Mouse (Mus musculus) heart, embryonic 12.5 days (tissue): ENCODE measurements around the gene 1700025G04Rik. TPM values are rescaled to one million over a fixed set of nuclear protein-coding genes. Genes with fewer than 3 reads are reported as not detected.

Source experiments
- ATAC-seq: fragments of 200-750 bp; cut with Nextera tagmentation; 2 replicates; pipeline ENCODE4 v1.8.0; 2017; ENCODE audit warnings: moderate TSS enrichment, moderate library complexity; ENCODE audit not compliant: insufficient number of reproducible peaks, low FRiP score
- H3K27ac ChIP-seq: fragments of 300-500 bp; sonication (generic); 2 replicates; pipeline ENCODE4 v1.5.1; 2016; ENCODE audit warnings: mild to moderate bottlenecking, moderate library complexity; ENCODE audit not compliant: poor library complexity, severe bottlenecking
- H3K27me3 ChIP-seq: fragments of 300-500 bp; sonication (generic); replicated peaks from 2 replicates; pipeline ENCODE4 v1.6.1; 2016; ENCODE audit warnings: mild to moderate bottlenecking, moderate library complexity
- H3K36me3 ChIP-seq: fragments of 300-500 bp; sonication (generic); 2 replicates; pipeline ENCODE4 v1.6.1; 2016; ENCODE audit warnings: mild to moderate bottlenecking, moderate library complexity
- H3K4me1 ChIP-seq: fragments of 300-500 bp; sonication (generic); replicated peaks from 2 replicates; pipeline ENCODE4 v1.6.1; 2016; ENCODE audit warnings: mild to moderate bottlenecking
- H3K4me2 ChIP-seq: fragments of 300-500 bp; sonication (generic); 2 replicates; pipeline ENCODE4 v1.6.1; 2016; ENCODE audit warnings: mild to moderate bottlenecking, moderate library complexity
- H3K4me3 ChIP-seq: fragments of 300-500 bp; sonication (generic); 2 replicates; pipeline ENCODE4 v1.5.1; 2016; ENCODE audit warnings: mild to moderate bottlenecking
- H3K9ac ChIP-seq: fragments of 300-500 bp; sonication (generic); 2 replicates; pipeline ENCODE4 v1.6.1; 2016; ENCODE audit warnings: mild to moderate bottlenecking, moderate library complexity
- H3K9me3 ChIP-seq: fragments of 300-500 bp; sonication (generic); replicated peaks from 2 replicates; pipeline ENCODE4 v1.6.1; 2016; ENCODE audit warnings: mild to moderate bottlenecking, moderate library complexity
- WGBS: fragments of 180-500 bp; shearing (Covaris S2); methylation state at CpG from one replicate; pipeline ENCODE4 v1.1.7; 2016; 5-methylcytosine and 5-hydroxymethylcytosine counted together
- polyA plus RNA-seq: library from polyadenylated mRNA; unstranded; fragments of >200 nt; fragmentation: Nextera tagmentation; extraction: Ambion mirVana; gene quantifications from 2 replicates; pipeline ENCODE4 v1.2.1, GENCODE M21; 2016

The 1700025G04Rik gene
- 28.4 and 30.3 TPM in 2 replicates for polyA plus RNA-seq

DNA sequence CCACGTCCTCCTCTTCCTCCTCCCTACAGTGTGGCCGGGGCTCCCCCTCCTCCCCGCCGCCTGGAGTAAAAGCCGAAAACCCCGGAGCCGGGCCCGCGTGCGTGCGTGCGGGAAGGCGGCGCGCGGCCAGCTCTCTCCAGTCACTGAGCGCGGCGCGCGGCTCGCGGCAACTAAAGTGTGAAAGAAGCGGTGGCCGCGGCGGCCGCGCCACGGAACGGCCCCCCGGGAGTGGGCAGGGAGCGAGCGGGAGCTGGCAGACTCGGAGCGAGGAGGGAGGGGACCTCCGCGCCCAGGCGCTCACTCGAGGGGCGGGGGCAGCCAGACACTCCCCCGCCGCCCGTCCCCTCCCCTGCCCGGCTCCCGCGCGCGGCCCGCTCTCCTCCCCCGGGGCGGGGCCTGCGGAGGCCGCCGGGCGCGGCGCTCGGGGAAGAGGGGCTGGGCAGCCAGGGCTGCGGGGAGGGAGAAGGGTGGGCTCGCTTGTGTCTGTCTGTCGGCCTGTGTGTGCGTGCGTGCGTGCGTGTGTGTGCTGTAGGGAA, at the start of gene 1700025G04Rik:
Gene 1700025G04Rik, minus strand, starts transcription at position 108 of the 536 bp plus-strand sequence.
- peak within 1 kb of the TSS; percentile 86 for H3K27ac ChIP-seq
- peak; percentile 88 for ATAC-seq
- H3K9ac ChIP-seq = peak within 1 kb of the TSS; percentile 97
- peak within 1 kb of the TSS; percentile 93 for H3K4me3 ChIP-seq
- H3K27me3 ChIP-seq = no peaks in the 10 kb centered on the region
- H3K4me2 ChIP-seq = peak within 1 kb of the TSS; percentile 87
- no peaks in the 10 kb centered on the region for H3K9me3 ChIP-seq
- WGBS = 7% methylated on average over 32 of the region's 66 CpGs
- no peaks in the 10 kb centered on the region for H3K36me3 ChIP-seq
- H3K4me1 ChIP-seq = peaks cover 33% of the 10 kb centered on the region

DNA sequence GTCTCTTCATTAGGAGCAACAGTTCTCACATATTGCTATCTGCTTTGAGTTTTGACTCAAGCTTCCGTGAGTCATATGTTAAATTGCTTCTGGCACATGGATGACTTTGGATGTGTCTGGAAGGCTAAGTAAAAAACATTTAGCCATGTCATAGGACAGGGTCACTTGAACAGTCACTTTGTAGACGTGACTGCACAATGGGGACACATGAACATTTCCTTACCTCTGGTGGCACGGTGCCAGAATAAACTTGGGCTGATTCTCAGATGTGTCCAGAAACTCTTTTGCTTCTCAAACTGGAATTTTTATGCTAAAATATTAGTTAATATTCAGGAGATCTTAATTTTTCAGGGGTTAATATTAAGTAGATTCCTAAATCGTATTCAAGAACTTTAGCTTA, 49.6 kb upstream of the 1700025G04Rik start:
- WGBS = 72% methylated on average over 4 of the region's 4 CpGs
- no peak overlapping the region for H3K27ac ChIP-seq
- no peak for ATAC-seq
- H3K4me2 ChIP-seq = no peak overlapping the region
- H3K9me3 ChIP-seq = peaks cover 6% of the 10 kb centered on the region
- no peak overlapping the region for H3K4me3 ChIP-seq
- H3K36me3 ChIP-seq = no peaks in the 10 kb centered on the region
- no peak overlapping the region for H3K9ac ChIP-seq
- 0 out of 2 replicates have a peak, but pooled peaks cover 4% of the 10 kb centered on the region for H3K4me1 ChIP-seq
- H3K27me3 ChIP-seq = no peaks in the 10 kb centered on the region

DNA sequence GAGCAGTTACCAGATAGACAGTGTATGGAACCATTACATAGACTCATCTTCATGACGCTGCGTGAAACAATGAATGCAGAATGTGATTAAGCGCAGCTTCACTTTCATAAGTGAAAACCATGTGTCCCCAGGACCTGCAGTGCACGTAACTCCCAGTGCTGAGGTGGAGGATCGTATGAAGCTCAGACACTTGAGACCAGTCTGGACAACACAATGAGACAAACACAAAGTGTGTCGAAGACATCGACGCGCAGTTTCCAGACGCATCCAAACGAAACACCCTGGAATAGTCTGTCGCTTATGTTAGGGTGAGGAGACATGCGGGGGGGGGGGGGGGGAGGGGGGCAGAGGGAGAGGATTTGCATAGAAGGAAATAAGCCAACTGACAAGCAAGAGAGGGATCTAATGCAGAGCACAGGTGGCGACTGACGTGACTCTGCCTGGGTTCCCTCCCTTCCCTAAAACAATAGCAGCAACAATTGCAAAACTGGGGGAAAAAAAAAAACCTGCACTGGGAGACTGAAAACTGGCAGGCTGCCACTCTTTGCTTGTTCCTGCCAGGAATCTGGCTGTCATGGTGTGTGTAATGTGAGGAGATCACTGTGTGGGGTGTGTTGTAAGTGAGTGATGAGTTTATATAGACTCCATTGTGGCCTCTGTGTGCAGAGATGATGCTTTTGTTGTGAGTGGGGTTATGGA, 40.3 kb upstream of the 1700025G04Rik start:
- Histone ChIP-seq H3K4me1 (peaks cover 11% of the 10 kb centered on the region), H3K27me3 (no peaks in the 10 kb centered on the region), H3K9ac (no peak overlapping the region), H3K27ac (no peak overlapping the region), H3K4me3 (no peak overlapping the region), H3K4me2 (peak overlapping the region; percentile 47), H3K9me3 (no peaks in the 10 kb centered on the region), H3K36me3 (no peaks in the 10 kb centered on the region)
- ATAC-seq = no peak
- 61% methylated on average over 15 of the region's 15 CpGs for WGBS

DNA sequence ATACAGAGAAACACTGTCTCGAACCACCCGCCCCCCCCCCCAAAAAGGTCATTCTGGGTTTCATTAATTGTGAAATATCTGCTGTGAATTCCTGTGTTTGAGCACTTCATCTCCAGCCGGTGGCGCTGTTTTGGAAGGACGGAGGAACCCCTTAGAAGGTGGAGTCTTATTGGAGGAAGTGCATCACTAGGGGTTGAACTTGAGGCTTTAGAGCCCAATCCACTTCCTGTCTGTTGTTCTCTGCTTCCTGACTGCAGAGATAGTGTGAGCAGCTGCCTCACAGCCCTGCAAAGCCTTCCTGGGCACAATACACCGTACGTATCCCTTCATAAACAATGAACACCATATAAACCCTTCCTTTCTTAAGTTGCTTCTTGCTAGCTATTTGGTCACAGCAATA, 35.5 kb upstream of the 1700025G04Rik start:
- H3K9ac ChIP-seq = no peak overlapping the region
- H3K36me3 ChIP-seq = no peaks in the 10 kb centered on the region
- H3K4me3 ChIP-seq = no peak overlapping the region
- no peak for ATAC-seq
- no peak overlapping the region for H3K27ac ChIP-seq
- H3K4me2 ChIP-seq = no peak overlapping the region
- H3K4me1 ChIP-seq = peaks cover 8% of the 10 kb centered on the region
- peaks cover 7% of the 10 kb centered on the region; the same call in 1 of the 2 replicates for H3K9me3 ChIP-seq
- WGBS = 88% methylated on average over 7 of the region's 7 CpGs
- no peaks in the 10 kb centered on the region for H3K27me3 ChIP-seq

DNA sequence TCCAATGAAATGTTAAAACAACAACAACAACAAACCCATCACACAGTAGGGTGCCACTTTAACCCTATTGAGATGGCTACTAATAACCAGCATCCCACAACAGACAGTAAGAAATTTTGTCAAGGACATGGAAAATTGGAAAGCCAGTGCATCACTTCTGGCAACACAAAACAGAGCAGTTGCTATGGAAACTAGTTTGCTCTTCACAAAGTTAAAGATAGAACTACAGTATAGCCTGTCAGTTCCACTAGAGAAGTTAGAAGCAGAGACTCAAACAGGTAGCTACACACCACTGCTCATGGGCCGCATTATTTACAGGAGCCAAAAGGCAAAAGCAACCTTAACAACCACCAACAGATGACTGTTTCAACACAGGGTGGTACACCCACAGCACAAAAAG, 20.2 kb upstream of the 1700025G04Rik start:
- Histone ChIP-seq H3K4me2 (no peak overlapping the region), H3K9me3 (no peaks in the 10 kb centered on the region), H3K27ac (no peak overlapping the region), H3K4me3 (no peak overlapping the region), H3K36me3 (no peaks in the 10 kb centered on the region), H3K4me1 (no peaks in the 10 kb centered on the region), H3K9ac (no peak overlapping the region), H3K27me3 (no peaks in the 10 kb centered on the region)
- 84% methylated on average over 1 of the region's 1 CpGs for WGBS
- no peak for ATAC-seq

DNA sequence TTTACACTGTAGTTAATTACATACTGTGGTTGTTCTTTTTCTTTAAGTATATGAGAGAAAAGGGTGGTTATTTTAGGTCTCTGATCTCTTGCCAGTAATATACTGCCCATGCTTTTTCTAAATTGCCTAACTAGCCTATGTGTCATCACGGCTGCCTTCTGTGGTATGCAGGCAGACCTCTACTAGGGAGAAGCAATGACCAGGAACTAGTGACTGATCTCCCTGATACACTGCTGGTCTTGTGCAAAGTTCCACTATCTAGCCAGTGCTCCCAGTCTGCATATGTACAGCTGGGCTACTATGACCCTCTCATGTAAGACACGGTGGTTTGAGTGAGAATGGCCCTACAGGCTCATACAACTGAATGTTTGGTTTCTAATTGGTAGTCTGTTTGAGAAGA, 16.2 kb upstream of the 1700025G04Rik start:
- Histone ChIP-seq H3K4me3 (no peak overlapping the region), H3K4me2 (no peak overlapping the region), H3K27me3 (no peaks in the 10 kb centered on the region), H3K9me3 (no peaks in the 10 kb centered on the region), H3K27ac (no peak overlapping the region), H3K9ac (no peak overlapping the region), H3K36me3 (no peaks in the 10 kb centered on the region), H3K4me1 (peaks cover 12% of the 10 kb centered on the region)
- ATAC-seq = no peak
- 82% methylated on average over 2 of the region's 2 CpGs for WGBS

DNA sequence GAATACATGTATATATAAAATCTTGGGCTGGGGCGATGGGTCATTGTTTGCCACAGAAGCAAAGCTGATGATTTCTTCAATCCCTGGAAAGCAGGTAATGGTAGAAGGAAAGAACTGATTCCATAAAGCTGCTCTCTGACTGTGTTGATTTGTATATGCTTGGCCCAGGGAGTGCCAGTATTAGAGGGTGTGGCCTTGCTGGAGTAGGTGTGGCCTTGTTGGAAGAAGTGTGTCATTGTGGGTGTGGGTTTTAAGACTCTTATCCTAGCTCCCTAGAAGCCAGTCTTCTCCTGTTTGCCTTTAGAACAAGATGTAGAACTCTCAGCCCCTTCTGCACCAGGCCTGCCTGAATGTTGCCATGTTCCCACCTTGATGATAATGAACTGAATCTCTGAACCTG, 15.3 kb upstream of the 1700025G04Rik start:
- 82% methylated on average over 1 of the region's 1 CpGs for WGBS
- no peak overlapping the region for H3K4me2 ChIP-seq
- H3K4me3 ChIP-seq = no peak overlapping the region
- peaks cover 12% of the 10 kb centered on the region for H3K4me1 ChIP-seq
- H3K27me3 ChIP-seq = no peaks in the 10 kb centered on the region
- no peak for ATAC-seq
- H3K9ac ChIP-seq = no peak overlapping the region
- no peak overlapping the region for H3K27ac ChIP-seq
- no peaks in the 10 kb centered on the region for H3K36me3 ChIP-seq
- H3K9me3 ChIP-seq = no peaks in the 10 kb centered on the region

DNA sequence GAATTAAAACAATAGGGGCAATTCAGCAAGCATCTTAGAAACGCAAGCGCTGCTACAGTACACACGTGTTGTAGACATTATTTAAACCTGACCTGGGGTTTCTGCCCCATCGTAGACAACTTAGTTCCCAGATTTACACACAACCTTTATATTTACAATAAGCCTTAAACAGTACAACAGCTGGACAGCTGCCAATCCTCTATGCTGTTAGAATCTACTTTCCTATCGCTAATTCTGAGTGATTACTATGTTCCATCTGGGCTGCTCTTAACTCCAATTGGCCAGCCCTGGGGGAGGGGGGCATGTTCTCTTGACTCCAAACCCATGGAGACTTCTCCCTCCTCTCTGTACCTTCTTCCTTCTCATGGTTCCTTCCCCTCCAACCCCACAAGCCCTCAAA, 11.8 kb upstream of the 1700025G04Rik start:
- Histone ChIP-seq H3K27ac (no peak overlapping the region), H3K27me3 (no peaks in the 10 kb centered on the region), H3K4me1 (peaks cover 12% of the 10 kb centered on the region), H3K4me2 (no peak overlapping the region), H3K9ac (no peak overlapping the region), H3K36me3 (no peaks in the 10 kb centered on the region), H3K9me3 (no peaks in the 10 kb centered on the region), H3K4me3 (no peak overlapping the region)
- no peak for ATAC-seq
- 81% methylated on average over 5 of the region's 5 CpGs for WGBS

DNA sequence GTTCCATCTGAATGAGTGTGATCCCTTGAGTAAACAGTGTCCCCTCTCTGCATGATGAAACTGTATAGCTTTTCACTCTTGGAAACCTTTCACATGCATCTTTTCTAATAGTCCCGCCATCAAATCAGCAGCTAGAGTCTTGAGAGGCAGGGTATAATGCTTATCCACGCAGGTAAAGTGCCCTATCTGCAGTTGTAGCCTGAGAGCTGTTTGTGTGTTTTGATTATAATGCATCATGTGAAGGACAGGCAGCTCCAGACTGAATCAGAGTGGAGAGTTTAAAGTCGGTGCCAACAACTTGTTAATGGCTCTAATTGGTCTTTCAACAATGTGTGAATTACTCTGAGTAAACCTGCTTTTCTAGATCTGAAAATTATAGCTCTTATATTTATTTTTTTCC, 6.1 kb upstream of the 1700025G04Rik start:
- ATAC-seq = no peak
- Histone ChIP-seq H3K9ac (no peak overlapping the region), H3K9me3 (no peaks in the 10 kb centered on the region), H3K27ac (no peak overlapping the region), H3K4me3 (no peak overlapping the region), H3K4me2 (no peak overlapping the region), H3K27me3 (no peaks in the 10 kb centered on the region), H3K4me1 (peaks cover 3% of the 10 kb centered on the region), H3K36me3 (no peaks in the 10 kb centered on the region)
- 49% methylated on average over 3 of the region's 3 CpGs for WGBS

DNA sequence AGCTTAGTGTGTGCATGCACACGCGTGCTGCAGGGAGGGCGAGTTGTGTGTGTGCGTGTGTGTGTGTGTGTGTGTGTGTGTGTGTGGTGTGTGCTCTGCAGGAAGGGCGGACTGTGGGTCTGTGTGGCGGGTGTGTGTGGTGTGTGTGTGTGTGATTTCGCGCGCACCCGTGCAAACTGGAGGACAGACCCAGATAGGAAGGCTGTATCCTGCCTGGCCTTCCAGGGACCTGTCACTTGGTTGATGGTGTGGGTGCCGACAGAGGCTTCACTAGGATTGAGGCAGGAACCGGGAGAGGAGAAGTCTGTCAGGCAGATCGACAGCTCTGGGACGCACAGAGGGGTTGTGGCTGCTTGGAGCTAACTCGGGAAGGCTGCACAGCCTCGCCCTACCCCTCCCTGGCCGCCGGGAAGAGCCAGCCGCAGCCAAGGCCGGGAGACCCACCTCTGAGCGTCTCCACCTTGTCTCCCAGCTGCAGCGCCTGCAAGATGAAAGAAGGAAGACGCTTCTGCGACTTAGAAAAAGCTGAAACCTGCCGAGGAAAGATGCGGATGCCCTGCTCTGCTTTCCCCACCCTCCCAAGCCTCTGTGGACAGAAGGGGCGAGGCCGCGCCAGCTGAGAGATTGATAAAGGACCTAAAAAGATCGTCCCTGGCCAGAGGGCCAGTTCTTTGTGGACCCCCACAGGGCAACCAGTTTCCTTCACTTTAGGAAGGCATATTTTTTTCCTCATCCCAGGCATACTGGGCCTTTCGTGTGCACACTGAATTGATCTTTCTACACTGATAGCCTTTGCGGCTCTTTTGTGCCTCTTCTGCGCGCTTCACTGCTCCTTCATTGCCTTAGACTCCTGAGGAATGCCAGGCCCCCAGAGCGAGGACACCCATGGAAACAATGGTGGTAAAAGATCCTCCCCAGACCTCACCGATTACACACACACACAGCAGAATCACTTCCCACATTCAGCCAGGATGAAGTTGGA, 930 bp upstream of the 1700025G04Rik start:
- peak overlapping the region; percentile 86 for H3K27ac ChIP-seq
- ATAC-seq = peak; percentile 62
- no peaks in the 10 kb centered on the region for H3K27me3 ChIP-seq
- H3K4me3 ChIP-seq = peak overlapping the region; percentile 93
- no peaks in the 10 kb centered on the region for H3K36me3 ChIP-seq
- H3K9me3 ChIP-seq = no peaks in the 10 kb centered on the region
- peak overlapping the region; percentile 97 for H3K9ac ChIP-seq
- peak overlapping the region; percentile 87 for H3K4me2 ChIP-seq
- WGBS = under 1% methylated on average over 36 of the region's 36 CpGs
- peaks cover 25% of the 10 kb centered on the region for H3K4me1 ChIP-seq

DNA sequence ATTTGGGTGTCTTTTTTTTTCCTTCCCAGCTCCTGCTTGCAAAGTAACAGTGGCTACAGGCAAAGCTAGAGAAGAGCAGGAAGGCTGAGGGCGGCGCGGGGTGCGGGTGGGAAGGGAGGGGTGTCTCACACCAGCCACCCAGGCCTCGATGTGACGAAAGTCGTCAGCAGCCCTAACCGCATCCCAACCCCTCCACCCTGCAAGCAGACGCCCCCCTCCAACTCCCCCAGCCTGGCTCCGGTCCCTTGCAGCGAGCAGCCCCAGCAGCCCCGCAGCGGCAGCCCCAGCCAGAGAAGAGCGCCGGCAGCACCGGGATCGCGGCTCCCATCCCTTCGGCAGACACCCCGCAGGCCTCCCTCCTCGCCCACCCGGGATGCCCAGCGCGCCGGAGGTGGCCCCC, 399 bp downstream of the 1700025G04Rik start:
- Histone ChIP-seq H3K27ac (peak overlapping the region; percentile 86), H3K4me3 (peak overlapping the region; percentile 93), H3K27me3 (no peaks in the 10 kb centered on the region), H3K9me3 (no peaks in the 10 kb centered on the region), H3K4me1 (peaks cover 38% of the 10 kb centered on the region), H3K36me3 (no peaks in the 10 kb centered on the region), H3K4me2 (peak overlapping the region; percentile 87), H3K9ac (peak overlapping the region; percentile 97)
- WGBS = 0% methylated on average over 25 of the region's 25 CpGs
- no peak for ATAC-seq
